Mouse (Mus musculus): Measurements from ENCODE around the gene Gm20479. TPM values are rescaled to one million over a fixed set of nuclear protein-coding genes. Genes with fewer than 3 reads are reported as not detected.

Gm20479 gene
- polyA plus RNA-seq, 1 experiment: not detected

GRCm38 (mm10) chr7:27307551-27307950, 49.7 kb downstream of the Gm20479 start:
- Histone ChIP-seq H3K4me3 (ENCODE audit: insufficient read depth, poor library complexity, severe bottlenecking) (no peak overlapping the region), H3K79me2 (ENCODE audit: control insufficient read depth, insufficient read depth) (no peaks in the 10 kb centered on the region), H3K27me3 (ENCODE audit: control insufficient read depth, insufficient read depth, insufficient read length) (no peaks in the 10 kb centered on the region), H3K36me3 (ENCODE audit: control insufficient read depth, insufficient read depth) (no peaks in the 10 kb centered on the region), H3K79me3 (ENCODE audit: low read depth) (no peaks in the 10 kb centered on the region), H3ac (ENCODE audit: control insufficient read depth, insufficient read length, low read depth) (no peak overlapping the region)
- TF ChIP-seq MAX (IDR thresholded peaks at IDR 0.05) (no peak), CEBPB (IDR thresholded peaks at IDR 0.05; ENCODE audit: low read depth) (no peak), MYOG (IDR thresholded peaks at IDR 0.05; ENCODE audit: control insufficient read depth, extremely low read depth, insufficient read length) (no peak), FOSL1 (IDR thresholded peaks at IDR 0.05; ENCODE audit: insufficient read depth, low read length, poor library complexity, severe bottlenecking) (no peak), CTCF (IDR thresholded peaks at IDR 0.05; ENCODE audit: control insufficient read depth, insufficient read depth, insufficient read length) (no peak), USF1 (IDR thresholded peaks at IDR 0.05; ENCODE audit: low read depth) (no peak), MYOD1 (IDR thresholded peaks at IDR 0.05; ENCODE audit: control insufficient read depth, insufficient read length, low read depth) (no peak)

GRCm38 (mm10) chr7:27306161-27307160, 50.8 kb downstream of the Gm20479 start:
- TF ChIP-seq MYOD1 (IDR thresholded peaks at IDR 0.05; ENCODE audit: control insufficient read depth, insufficient read length, low read depth) (no peak), CTCF (IDR thresholded peaks at IDR 0.05; ENCODE audit: control insufficient read depth, insufficient read depth, insufficient read length) (no peak), USF1 (IDR thresholded peaks at IDR 0.05; ENCODE audit: low read depth) (no peak), FOSL1 (IDR thresholded peaks at IDR 0.05; ENCODE audit: insufficient read depth, low read length, poor library complexity, severe bottlenecking) (no peak), MYOG (IDR thresholded peaks at IDR 0.05; ENCODE audit: control insufficient read depth, extremely low read depth, insufficient read length) (no peak), CEBPB (IDR thresholded peaks at IDR 0.05; ENCODE audit: low read depth) (no peak), MAX (IDR thresholded peaks at IDR 0.05) (no peak)
- Histone ChIP-seq H3K79me3 (ENCODE audit: low read depth) (no peaks in the 10 kb centered on the region), H3ac (ENCODE audit: control insufficient read depth, insufficient read length, low read depth) (no peak overlapping the region), H3K79me2 (ENCODE audit: control insufficient read depth, insufficient read depth) (no peaks in the 10 kb centered on the region), H3K27me3 (ENCODE audit: control insufficient read depth, insufficient read depth, insufficient read length) (no peaks in the 10 kb centered on the region), H3K36me3 (ENCODE audit: control insufficient read depth, insufficient read depth) (no peaks in the 10 kb centered on the region), H3K4me3 (ENCODE audit: insufficient read depth, poor library complexity, severe bottlenecking) (no peak overlapping the region)

GRCm38 (mm10) chr7:27305091-27305730, 52.0 kb downstream of the Gm20479 start:
- no peaks in the 10 kb centered on the region for H3K27me3 ChIP-seq (ENCODE audit: control insufficient read depth, insufficient read depth, insufficient read length)
- no peaks in the 10 kb centered on the region for H3K79me2 ChIP-seq (ENCODE audit: control insufficient read depth, insufficient read depth)
- H3K4me3 ChIP-seq (ENCODE audit: insufficient read depth, poor library complexity, severe bottlenecking): no peak overlapping the region
- H3K79me3 ChIP-seq (ENCODE audit: low read depth): no peaks in the 10 kb centered on the region
- no peaks in the 10 kb centered on the region for H3K36me3 ChIP-seq (ENCODE audit: control insufficient read depth, insufficient read depth)
- TF ChIP-seq MYOG (IDR thresholded peaks at IDR 0.05; ENCODE audit: control insufficient read depth, extremely low read depth, insufficient read length) (no peak), MAX (IDR thresholded peaks at IDR 0.05) (no peak), MYOD1 (IDR thresholded peaks at IDR 0.05; ENCODE audit: control insufficient read depth, insufficient read length, low read depth) (no peak), USF1 (IDR thresholded peaks at IDR 0.05; ENCODE audit: low read depth) (no peak), CEBPB (IDR thresholded peaks at IDR 0.05; ENCODE audit: low read depth) (no peak)
- H3ac ChIP-seq (ENCODE audit: control insufficient read depth, insufficient read length, low read depth): no peak overlapping the region

Other genes starting within 250 kb of the Gm20479 start
- not detected for gene Cyp2f2, start 237.5 kb downstream of the Gm20479 start, polyA plus RNA-seq (2012; fragmentation: generic; extraction: Trizol)
- gene Cyp2t4, start 203.7 kb downstream of the Gm20479 start, polyA plus RNA-seq (2012; fragmentation: generic; extraction: Trizol): not detected
- 68.8 TPM for gene Egln2, start 190.6 kb downstream of the Gm20479 start, polyA plus RNA-seq (2012; fragmentation: generic; extraction: Trizol)
- 46.6 TPM for gene Rab4b, start 178.5 kb downstream of the Gm20479 start, polyA plus RNA-seq (2012; fragmentation: generic; extraction: Trizol)
- gene Gm21983, start 176.3 kb downstream of the Gm20479 start, polyA plus RNA-seq (2012; fragmentation: generic; extraction: Trizol): 0.06 TPM
- gene Mia, start 176.3 kb downstream of the Gm20479 start, polyA plus RNA-seq (2012; fragmentation: generic; extraction: Trizol): 0.26 TPM
- 3.2 TPM for gene BC024978, start 161.6 kb downstream of the Gm20479 start, polyA plus RNA-seq (2012; fragmentation: generic; extraction: Trizol)
- 210 TPM for gene Snrpa, start 161.1 kb downstream of the Gm20479 start, polyA plus RNA-seq (2012; fragmentation: generic; extraction: Trizol)
- 5.7 TPM for gene Itpkc, start 128.8 kb downstream of the Gm20479 start, polyA plus RNA-seq (2012; fragmentation: generic; extraction: Trizol)
- gene Coq8b, start 124.4 kb downstream of the Gm20479 start, polyA plus RNA-seq (2012; fragmentation: generic; extraction: Trizol): 9.3 TPM
- gene Numbl, start 99.0 kb downstream of the Gm20479 start, polyA plus RNA-seq (2012; fragmentation: generic; extraction: Trizol): 11.7 TPM
- 22.9 TPM for gene Ltbp4, start 19.7 kb downstream of the Gm20479 start, polyA plus RNA-seq (2012; fragmentation: generic; extraction: Trizol)
- gene Shkbp1, start 1.4 kb downstream of the Gm20479 start, polyA plus RNA-seq (2012; fragmentation: generic; extraction: Trizol): 27.6 TPM
- 0.25 TPM for gene Sptbn4, start 90.3 kb upstream of the Gm20479 start, polyA plus RNA-seq (2012; fragmentation: generic; extraction: Trizol)
- gene Blvrb, start 90.6 kb upstream of the Gm20479 start, polyA plus RNA-seq (2012; fragmentation: generic; extraction: Trizol): 78.4 TPM
- 12.5 TPM for gene Sertad3, start 116.3 kb upstream of the Gm20479 start, polyA plus RNA-seq (2012; fragmentation: generic; extraction: Trizol)
- gene Sertad1, start 129.5 kb upstream of the Gm20479 start, polyA plus RNA-seq (2012; fragmentation: generic; extraction: Trizol): 87.3 TPM
- gene Prx, start 141.9 kb upstream of the Gm20479 start, polyA plus RNA-seq (2012; fragmentation: generic; extraction: Trizol): 5.3 TPM
- 0.70 TPM for gene Hipk4, start 165.8 kb upstream of the Gm20479 start, polyA plus RNA-seq (2012; fragmentation: generic; extraction: Trizol)
- gene Pld3, start 195.8 kb upstream of the Gm20479 start, polyA plus RNA-seq (2012; fragmentation: generic; extraction: Trizol): 60.5 TPM
- gene 2310022A10Rik, start 195.8 kb upstream of the Gm20479 start, polyA plus RNA-seq (2012; fragmentation: generic; extraction: Trizol): 26.9 TPM
- gene Akt2, start 234.1 kb upstream of the Gm20479 start, polyA plus RNA-seq (2012; fragmentation: generic; extraction: Trizol): 102 TPM

Measured in C2C12 (cell line).